Mouse (Mus musculus): ENCODE measurements around the gene Spi1.
"Not testable (repeated sequence)": the region's sequence is repeated elsewhere in the genome, so short reads cannot be mapped to it uniquely, and the experiment has no call there.

Gene Spi1

GRCm38 (mm10) chr2:91097015-91097414 is 14.8 kb downstream of the Spi1 start:
- no peak for DNase-seq

GRCm38 (mm10) chr2:91098156-91098555 is 16.0 kb downstream of the Spi1 start:
- DNase-seq, result no peak

GRCm38 (mm10) chr2:91101124-91101740 is 19.0 kb downstream of the Spi1 start:
- peak; percentile 96 for DNase-seq

GRCm38 (mm10) chr2:91108156-91108555 is 26.0 kb downstream of the Spi1 start:
- no peak for DNase-seq

- no peak for DNase-seq
Measured at GRCm38 (mm10) chr2:91109241-91109640, 27.1 kb downstream of the Spi1 start.

GRCm38 (mm10) chr2:91109807-91110385 is 27.7 kb downstream of the Spi1 start:
- no peak for DNase-seq

GRCm38 (mm10) chr2:91110429-91110828 is 28.2 kb downstream of the Spi1 start:
- no peak for DNase-seq

- not testable (repeated sequence) for DNase-seq
Measured at GRCm38 (mm10) chr2:91111832-91112231, 29.6 kb downstream of the Spi1 start.

- no peak for DNase-seq
Measured at GRCm38 (mm10) chr2:91112491-91112890, 30.3 kb downstream of the Spi1 start.

GRCm38 (mm10) chr2:91113334-91113733 is 31.1 kb downstream of the Spi1 start:
- DNase-seq, result no peak

GRCm38 (mm10) chr2:91113852-91114251 is 31.7 kb downstream of the Spi1 start:
- no peak for DNase-seq

- peak; percentile 98 for DNase-seq
Measured at GRCm38 (mm10) chr2:91114781-91115577, 32.8 kb downstream of the Spi1 start.

GRCm38 (mm10) chr2:91115578-91115970 is 33.4 kb downstream of the Spi1 start:
- DNase-seq, result no peak

GRCm38 (mm10) chr2:91116842-91117241 is 34.7 kb downstream of the Spi1 start:
- no peak for DNase-seq

GRCm38 (mm10) chr2:91117585-91118275 is 35.5 kb downstream of the Spi1 start, which contains the start of gene Mybpc3:
TSS of gene Mybpc3 (plus strand) at chr2:91118144.
- DNase-seq, result peak; percentile 96

GRCm38 (mm10) chr2:91118647-91119046 is 36.5 kb downstream of the Spi1 start:
- DNase-seq, result peak; percentile 98

GRCm38 (mm10) chr2:91119061-91119460 is 36.9 kb downstream of the Spi1 start:
- peak; percentile 91 for DNase-seq

GRCm38 (mm10) chr2:91119551-91119950 is 37.4 kb downstream of the Spi1 start:
- peak; percentile 94 for DNase-seq

- peak; percentile 93 for DNase-seq
Measured at GRCm38 (mm10) chr2:91120261-91120671, 38.1 kb downstream of the Spi1 start.

GRCm38 (mm10) chr2:91121011-91121410 is 38.8 kb downstream of the Spi1 start:
- no peak for DNase-seq

GRCm38 (mm10) chr2:91121497-91121896 is 39.3 kb downstream of the Spi1 start:
- no peak for DNase-seq

GRCm38 (mm10) chr2:91123521-91123920 is 41.3 kb downstream of the Spi1 start:
- no peak for DNase-seq

GRCm38 (mm10) chr2:91125101-91125500 is 42.9 kb downstream of the Spi1 start:
- DNase-seq, result peak; percentile 82
